Mouse (Mus musculus): ENCODE results near the gene Ankrd13b. TPM values are rescaled to one million over a fixed set of nuclear protein-coding genes. Genes with fewer than 3 reads are reported as not detected.

Ankrd13b gene
- polyA plus RNA-seq, 1 experiment from 2014 or later = 12.9 TPM

- Histone ChIP-seq H3K9ac (peak within 1 kb of the TSS; percentile 49), H3K4me2 (peak within 1 kb of the TSS; percentile 94), H3K9me3 (ENCODE audit: low read depth, low read length) (no peaks in the 10 kb centered on the region), H3K4me3 (ENCODE audit: low read depth, low read length) (peak within 1 kb of the TSS; percentile 71), H3K36me3 (ENCODE audit: insufficient read depth) (peaks cover 8% of the 10 kb centered on the region; the same call in 1 of the 2 replicates), H3K27me3 (ENCODE audit: insufficient read depth, low read length) (peaks cover 17% of the 10 kb centered on the region), H3K4me1 (ENCODE audit: insufficient read depth) (peaks cover 27% of the 10 kb centered on the region), H3K27ac (ENCODE audit: low read depth) (peak within 1 kb of the TSS; percentile 68; the same call in 1 of the 2 replicates)
- TF ChIP-seq CTCF (IDR thresholded peaks at IDR 0.05; ENCODE audit: low read depth) = no peak
- DNase-seq (peak; percentile 88), ATAC-seq (ENCODE audit: insufficient read depth) (peak; percentile 62)
- under 1% methylated on average over 71 of the region's 72 CpGs for WGBS
These were observed 25.6 kb upstream of the Ankrd13b start, which contains the start of gene Abhd15 for GRCm38 (mm10) chr11:77514832-77515636. Abhd15 (plus strand) TSS chr11:77515121.

DNA sequence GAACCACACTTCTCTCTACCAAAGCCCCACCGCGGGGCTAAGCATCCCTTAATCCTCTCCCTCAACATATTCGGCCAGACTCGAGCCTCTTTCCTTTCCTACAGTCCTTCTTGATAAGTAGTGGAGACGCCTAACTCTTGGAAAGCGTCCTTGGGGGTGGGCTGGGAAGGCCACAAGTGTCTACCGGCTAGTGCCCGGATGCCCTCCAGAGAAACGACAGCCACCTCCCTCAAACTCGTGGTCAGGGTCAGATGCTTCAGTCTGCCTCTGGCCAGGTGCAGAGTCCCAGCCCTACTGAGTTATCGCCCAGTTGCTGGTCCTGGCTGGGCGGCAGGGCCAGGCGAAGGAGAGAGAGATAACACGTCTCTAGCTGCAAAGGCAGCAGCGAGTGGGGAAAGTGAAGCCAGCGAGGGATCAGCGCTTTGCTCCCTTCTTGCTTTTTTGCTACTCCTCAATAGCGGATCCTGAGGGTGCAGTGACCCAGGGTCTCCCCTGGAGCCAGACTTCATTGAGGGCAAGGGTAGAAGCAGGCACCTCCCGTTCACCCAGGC lies 24.9 kb upstream of the Ankrd13b start:
- peak overlapping the region; percentile 49; the same call in 1 of the 2 replicates for H3K9ac ChIP-seq
- no peak for TF ChIP-seq CTCF (IDR thresholded peaks at IDR 0.05; ENCODE audit: low read depth)
- H3K4me1 ChIP-seq (ENCODE audit: insufficient read depth) = peaks cover 27% of the 10 kb centered on the region
- peaks cover 12% of the 10 kb centered on the region; the same call in 1 of the 2 replicates for H3K36me3 ChIP-seq (ENCODE audit: insufficient read depth)
- H3K4me3 ChIP-seq (ENCODE audit: low read depth, low read length) = peak overlapping the region; percentile 48
- WGBS = 9% methylated on average over 19 of the region's 19 CpGs
- H3K27me3 ChIP-seq (ENCODE audit: insufficient read depth, low read length) = peaks cover 17% of the 10 kb centered on the region
- no peaks in the 10 kb centered on the region for H3K9me3 ChIP-seq (ENCODE audit: low read depth, low read length)
- DNase-seq = peak; percentile 41
- H3K4me2 ChIP-seq = peak overlapping the region; percentile 94
- ATAC-seq (ENCODE audit: insufficient read depth) = peak; percentile 4; the same call in 1 of the 2 replicates
- H3K27ac ChIP-seq (ENCODE audit: low read depth) = no peak overlapping the region

DNA sequence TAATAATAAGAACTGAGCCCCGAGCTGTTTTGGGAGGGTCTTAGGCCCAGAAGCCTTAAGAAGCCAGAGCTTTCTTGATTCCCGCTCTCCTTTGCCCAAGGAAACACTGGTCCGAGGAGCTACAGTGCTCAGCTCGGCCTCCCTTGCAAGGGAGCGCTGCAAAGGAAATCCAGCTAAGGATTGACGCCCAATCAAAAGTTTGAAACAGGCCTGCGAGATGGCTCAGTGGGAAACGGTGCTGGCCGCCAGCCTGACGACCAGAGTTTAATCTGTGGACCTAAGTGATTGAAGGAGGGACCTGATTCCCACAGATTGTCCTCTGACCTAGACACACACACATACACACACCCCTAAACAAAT lies 24.3 kb upstream of the Ankrd13b start:
- peak overlapping the region; percentile 56 for H3K9ac ChIP-seq
- H3K27me3 ChIP-seq (ENCODE audit: insufficient read depth, low read length) = peaks cover 17% of the 10 kb centered on the region
- DNase-seq (peak; percentile 46), ATAC-seq (ENCODE audit: insufficient read depth) (peak; percentile 1; the same call in 1 of the 2 replicates)
- H3K4me1 ChIP-seq (ENCODE audit: insufficient read depth) = peaks cover 27% of the 10 kb centered on the region
- H3K9me3 ChIP-seq (ENCODE audit: low read depth, low read length) = no peaks in the 10 kb centered on the region
- peaks cover 16% of the 10 kb centered on the region for H3K36me3 ChIP-seq (ENCODE audit: insufficient read depth)
- H3K4me2 ChIP-seq = peak overlapping the region; percentile 94
- peak overlapping the region; percentile 68 for H3K27ac ChIP-seq (ENCODE audit: low read depth)
- TF ChIP-seq CTCF (IDR thresholded peaks at IDR 0.05; ENCODE audit: low read depth) = no peak
- peak overlapping the region; percentile 71 for H3K4me3 ChIP-seq (ENCODE audit: low read depth, low read length)
- 5% methylated on average over 10 of the region's 10 CpGs for WGBS

DNA sequence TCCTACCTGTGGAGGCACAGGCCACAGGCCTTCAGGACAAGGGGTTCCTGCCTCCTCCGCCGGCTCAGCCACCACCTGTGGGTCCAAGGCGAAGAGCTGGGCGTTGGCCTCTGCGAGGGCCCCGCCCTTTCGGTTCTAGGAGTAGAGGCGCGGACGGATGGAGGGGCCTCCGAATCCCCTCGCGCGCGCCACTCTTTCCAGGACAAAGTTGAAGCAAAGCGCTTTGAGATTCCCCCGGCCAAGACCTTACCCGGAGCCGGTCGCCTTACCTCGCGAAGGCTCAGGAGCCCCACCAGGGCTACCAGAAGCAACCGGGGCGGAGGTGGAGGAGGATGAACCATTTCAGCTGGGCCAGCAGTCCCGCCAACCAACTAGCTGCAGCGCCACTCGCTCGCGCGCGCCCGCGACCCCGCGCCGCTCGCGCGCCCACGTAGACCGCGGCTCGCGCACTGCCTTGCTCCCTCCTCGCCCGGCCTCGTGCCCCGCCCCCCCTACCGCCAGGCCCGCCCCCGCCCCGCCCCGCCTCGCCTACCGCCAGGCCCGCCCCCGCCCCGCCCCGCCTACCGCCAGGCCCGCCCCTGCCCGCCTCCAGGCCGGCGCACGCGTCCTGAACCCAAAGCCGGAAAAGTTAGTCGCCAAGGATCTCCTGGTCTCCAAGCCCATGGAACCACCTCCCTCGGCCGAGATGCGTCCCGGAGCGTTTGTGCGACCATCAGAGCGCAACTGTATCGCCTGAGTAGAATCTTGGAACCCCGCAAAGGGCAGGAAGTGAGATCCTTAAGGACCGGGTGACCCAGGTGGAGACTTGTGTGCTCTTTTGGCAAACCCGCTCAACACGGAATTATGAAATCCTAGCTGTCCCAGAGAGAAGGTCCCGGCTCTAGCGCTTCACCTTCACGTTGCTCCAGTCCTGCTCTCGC lies 23.7 kb upstream of the Ankrd13b start:
- Histone ChIP-seq H3K4me3 (ENCODE audit: low read depth, low read length) (peak overlapping the region; percentile 71), H3K27ac (ENCODE audit: low read depth) (peak overlapping the region; percentile 85), H3K9me3 (ENCODE audit: low read depth, low read length) (no peaks in the 10 kb centered on the region), H3K9ac (peak overlapping the region; percentile 72), H3K4me1 (ENCODE audit: insufficient read depth) (peaks cover 32% of the 10 kb centered on the region), H3K36me3 (ENCODE audit: insufficient read depth) (peaks cover 19% of the 10 kb centered on the region), H3K4me2 (peak overlapping the region; percentile 94), H3K27me3 (ENCODE audit: insufficient read depth, low read length) (peaks cover 17% of the 10 kb centered on the region)
- ATAC-seq (ENCODE audit: insufficient read depth) = peak; percentile 59
- TF ChIP-seq CTCF (IDR thresholded peaks at IDR 0.05; ENCODE audit: low read depth) = no peak
- under 1% methylated on average over 66 of the region's 84 CpGs for WGBS
- DNase-seq = peak; percentile 94

DNA sequence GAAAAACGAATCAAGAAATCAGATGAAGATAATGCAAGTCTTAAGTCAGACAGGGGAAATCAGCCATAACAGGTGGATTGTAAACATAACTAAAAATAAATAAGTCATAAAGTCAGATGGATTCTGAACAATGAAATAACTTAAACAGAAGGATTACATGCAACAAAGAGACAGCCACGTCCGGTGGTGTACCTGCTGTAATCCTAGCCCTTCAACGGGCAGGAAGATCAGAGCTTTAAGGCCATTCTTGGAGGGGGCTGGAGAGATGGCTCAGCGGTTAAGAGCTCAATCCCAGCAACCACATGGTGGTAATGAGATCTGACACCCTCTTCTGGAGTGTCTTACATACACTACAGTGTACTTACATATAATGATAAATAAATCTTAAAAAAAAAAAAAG lies 21.9 kb upstream of the Ankrd13b start:
- TF ChIP-seq CTCF (IDR thresholded peaks at IDR 0.05; ENCODE audit: low read depth) = no peak
- H3K9ac ChIP-seq = no peak overlapping the region
- ATAC-seq (ENCODE audit: insufficient read depth) = no peak
- H3K4me1 ChIP-seq (ENCODE audit: insufficient read depth) = peaks cover 32% of the 10 kb centered on the region
- H3K27me3 ChIP-seq (ENCODE audit: insufficient read depth, low read length) = peaks cover 13% of the 10 kb centered on the region
- peaks cover 35% of the 10 kb centered on the region for H3K36me3 ChIP-seq (ENCODE audit: insufficient read depth)
- H3K4me2 ChIP-seq = peak overlapping the region; percentile 94
- no peak for DNase-seq
- no peak overlapping the region for H3K27ac ChIP-seq (ENCODE audit: low read depth)
- 72% methylated on average over 5 of the region's 5 CpGs for WGBS
- no peaks in the 10 kb centered on the region for H3K9me3 ChIP-seq (ENCODE audit: low read depth, low read length)
- no peak overlapping the region for H3K4me3 ChIP-seq (ENCODE audit: low read depth, low read length)

GRCm38 (mm10) chr11:77508068-77509021 lies 18.9 kb upstream of the Ankrd13b start:
- TF ChIP-seq CTCF (IDR thresholded peaks at IDR 0.05; ENCODE audit: low read depth) = peak; percentile 68
- DNase-seq = peak; percentile 93

More at GRCm38 (mm10) chr11:77508068-77509021, 18.9 kb upstream of the Ankrd13b start:
- H3K4me2 ChIP-seq = peak overlapping the region; percentile 82
- peaks cover 12% of the 10 kb centered on the region; the same call in 1 of the 2 replicates for H3K4me1 ChIP-seq (ENCODE audit: insufficient read depth)
- H3K9me3 ChIP-seq (ENCODE audit: low read depth, low read length) = no peaks in the 10 kb centered on the region
- peak overlapping the region; percentile 35 for H3K4me3 ChIP-seq (ENCODE audit: low read depth, low read length)
- peaks cover 65% of the 10 kb centered on the region for H3K36me3 ChIP-seq (ENCODE audit: insufficient read depth)
- peak; percentile 62 for ATAC-seq (ENCODE audit: insufficient read depth)
- WGBS = 16% methylated on average over 49 of the region's 49 CpGs
- peak overlapping the region; percentile 34; the same call in 1 of the 2 replicates for H3K27ac ChIP-seq (ENCODE audit: low read depth)
- H3K27me3 ChIP-seq (ENCODE audit: insufficient read depth, low read length) = no peaks in the 10 kb centered on the region
- H3K9ac ChIP-seq = peak overlapping the region; percentile 40

Data from lung, embryonic 14.5 days (tissue).